Mouse (Mus musculus) v-Abl transformed pro-B cells (cell line): ENCODE measurements around the gene Rad51d.
"Not testable (repeated sequence)": the region's sequence is repeated elsewhere in the genome, so short reads cannot be mapped to it uniquely, and the experiment has no call there.

Source experiments
- in situ Hi-C, 2 experiments: fragments of 400-800 bp; cut with MboI; formaldehyde crosslinking; loops; one replicate each; pipeline ENCODE4 v1.15.1; 2025; ENCODE audit not compliant: unreplicated experiment in 2 of 2

Rad51d gene

DNA sequence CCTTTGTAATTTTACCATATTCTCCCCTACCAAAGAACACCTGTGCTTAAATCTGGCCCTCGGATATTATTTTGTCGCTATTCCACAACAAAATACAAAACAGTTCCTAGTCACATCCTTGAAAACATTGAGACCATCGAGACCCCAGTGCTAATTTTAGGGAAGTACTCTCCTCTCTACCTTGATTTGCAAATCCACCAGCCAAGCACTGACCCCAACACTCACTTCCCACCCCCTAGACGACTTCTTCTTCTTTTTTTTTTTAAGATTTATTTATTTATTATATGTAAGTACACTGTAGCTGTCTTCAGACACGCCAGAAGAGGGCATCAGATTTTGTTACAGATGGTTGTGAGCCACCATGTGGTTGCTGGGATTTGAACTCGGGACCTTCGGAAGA is 56.1 kb downstream of the Rad51d start:
- in situ Hi-C loops, result not testable (repeated sequence)

DNA sequence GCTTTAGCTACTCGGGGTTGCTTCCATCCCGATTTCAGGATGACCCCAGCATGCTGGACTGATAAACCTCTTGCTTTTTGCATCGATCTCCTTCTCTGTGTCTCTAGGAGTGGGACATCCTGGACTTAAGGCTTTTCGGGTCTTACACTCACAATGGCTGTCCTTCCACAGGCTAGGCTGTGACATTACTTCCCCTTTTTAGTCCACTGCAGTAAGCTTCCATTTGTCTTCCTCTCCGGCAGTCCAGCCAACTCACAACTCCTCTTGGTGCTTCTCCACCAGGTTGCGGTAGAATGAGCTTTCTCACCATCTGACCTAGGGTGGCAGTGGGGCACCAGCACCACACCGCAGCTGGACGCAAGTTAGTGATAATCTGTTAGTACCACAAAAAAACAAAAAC is 56.5 kb downstream of the Rad51d start:
- in situ Hi-C loops, result no loop called here

- in situ Hi-C loops, result not testable (repeated sequence)
These were observed 58.0 kb downstream of the Rad51d start for GRCm38 (mm10) chr11:82832402-82832801.

- in situ Hi-C loops, result no loop called here
These were observed 59.2 kb downstream of the Rad51d start for GRCm38 (mm10) chr11:82831008-82831893.

DNA sequence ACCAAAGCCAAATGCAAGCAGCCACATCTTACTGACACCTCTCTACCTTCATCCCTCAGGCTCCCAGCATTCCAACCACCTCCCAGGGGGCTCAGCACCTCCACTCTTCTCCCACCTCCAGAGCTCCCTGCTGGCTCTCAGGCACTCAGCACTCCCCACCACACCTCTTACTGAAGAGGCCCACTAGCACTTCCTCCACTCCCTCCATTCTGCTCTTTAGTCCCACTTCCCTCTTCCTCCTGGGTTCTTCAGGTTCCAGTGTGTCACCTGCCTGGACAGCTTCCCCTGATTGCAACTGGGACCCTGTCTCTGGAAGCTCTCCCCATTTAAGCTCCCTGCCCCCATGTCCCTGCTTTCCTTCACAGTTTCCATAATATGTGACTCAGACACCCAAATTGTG is 63.6 kb downstream of the Rad51d start:
- in situ Hi-C loops, result no loop called here
